Mouse (Mus musculus) thymus, postnatal 4 days (tissue): ENCODE results near the gene Zscan4e.
"Not testable (repeated sequence)": the region's sequence is repeated elsewhere in the genome, so short reads cannot be mapped to it uniquely, and the experiment has no call there.

Experiments used
- DNase-seq: peaks from one replicate; pipeline ENCODE4 v3.0.0; 2021

Gene Zscan4e

DNA sequence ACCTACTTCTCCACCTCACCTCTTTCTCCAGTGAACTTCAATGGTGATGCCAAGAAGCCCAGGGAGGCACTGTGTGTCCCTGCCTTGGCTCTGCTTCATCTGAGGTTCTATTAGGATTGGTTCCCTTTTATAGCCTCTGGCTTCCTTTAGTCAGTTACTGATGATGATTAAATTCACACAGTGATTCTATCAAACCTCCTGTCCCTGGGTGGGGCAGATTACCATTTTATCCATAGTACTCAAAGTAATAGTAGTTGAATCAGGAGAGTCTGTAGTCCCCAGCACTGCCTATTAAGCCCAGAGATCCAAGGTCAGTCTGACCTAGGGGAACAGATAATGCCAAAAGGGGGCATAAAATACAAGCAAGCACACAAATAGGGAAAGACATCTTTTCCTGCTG, at the start of gene Zscan4e:
Gene Zscan4e (minus strand): TSS at position 101 of the 400 bp plus-strand sequence.
- DNase-seq: not testable (repeated sequence)
